Mouse (Mus musculus): ENCODE measurements around the gene Nfam1.
"Not testable (repeated sequence)": the region's sequence is repeated elsewhere in the genome, so short reads cannot be mapped to it uniquely, and the experiment has no call there.

The Nfam1 gene

GRCm38 (mm10) chr15:83032981-83033541 is at the start of gene Nfam1:
Gene Nfam1 (minus strand): TSS chr15:83033306.
- DNase-seq = peak; percentile 65

GRCm38 (mm10) chr15:83075607-83076525 is 42.8 kb upstream of the Nfam1 start:
- no peak for DNase-seq

- DNase-seq = no peak
Measured at GRCm38 (mm10) chr15:83074179-83074578, 41.1 kb upstream of the Nfam1 start.

GRCm38 (mm10) chr15:83071752-83072151 is 38.6 kb upstream of the Nfam1 start:
- DNase-seq = no peak

GRCm38 (mm10) chr15:83070942-83071341 is 37.8 kb upstream of the Nfam1 start:
- DNase-seq = no peak

GRCm38 (mm10) chr15:83068270-83068669 is 35.2 kb upstream of the Nfam1 start:
- DNase-seq = no peak

GRCm38 (mm10) chr15:83065543-83065942 is 32.4 kb upstream of the Nfam1 start:
- peak; percentile 68 for DNase-seq

- DNase-seq = not testable (repeated sequence)
Measured at GRCm38 (mm10) chr15:83062582-83062981, 29.5 kb upstream of the Nfam1 start.

- DNase-seq = no peak
Measured at GRCm38 (mm10) chr15:83061689-83062088, 28.6 kb upstream of the Nfam1 start.

GRCm38 (mm10) chr15:83059233-83059660 is 26.1 kb upstream of the Nfam1 start:
- no peak for DNase-seq

- DNase-seq = no peak
Measured at GRCm38 (mm10) chr15:83057533-83057932, 24.4 kb upstream of the Nfam1 start.

GRCm38 (mm10) chr15:83056378-83057083 is 23.4 kb upstream of the Nfam1 start:
- DNase-seq = peak; percentile 68

- DNase-seq = no peak
Measured at GRCm38 (mm10) chr15:83055569-83055968, 22.5 kb upstream of the Nfam1 start.

- no peak for DNase-seq
Measured at GRCm38 (mm10) chr15:83053261-83053660, 20.2 kb upstream of the Nfam1 start.

- DNase-seq = no peak
Measured at GRCm38 (mm10) chr15:83052341-83053104, 19.4 kb upstream of the Nfam1 start.

GRCm38 (mm10) chr15:83046730-83047129 is 13.6 kb upstream of the Nfam1 start:
- DNase-seq = no peak

GRCm38 (mm10) chr15:83046308-83046707 is 13.2 kb upstream of the Nfam1 start:
- no peak for DNase-seq

GRCm38 (mm10) chr15:83045565-83045964 is 12.5 kb upstream of the Nfam1 start:
- not testable (repeated sequence) for DNase-seq

GRCm38 (mm10) chr15:83043362-83043708 is 10.2 kb upstream of the Nfam1 start:
- no peak for DNase-seq

- peak; percentile 54 for DNase-seq
Measured at GRCm38 (mm10) chr15:83042655-83043361, 9.7 kb upstream of the Nfam1 start.

- DNase-seq = no peak
Measured at GRCm38 (mm10) chr15:83040156-83040555, 7.0 kb upstream of the Nfam1 start.

GRCm38 (mm10) chr15:83038812-83039211 is 5.7 kb upstream of the Nfam1 start:
- DNase-seq = no peak

Data from layer of hippocampus, adult 9-11 months (tissue).